In the genomic region with DNA sequence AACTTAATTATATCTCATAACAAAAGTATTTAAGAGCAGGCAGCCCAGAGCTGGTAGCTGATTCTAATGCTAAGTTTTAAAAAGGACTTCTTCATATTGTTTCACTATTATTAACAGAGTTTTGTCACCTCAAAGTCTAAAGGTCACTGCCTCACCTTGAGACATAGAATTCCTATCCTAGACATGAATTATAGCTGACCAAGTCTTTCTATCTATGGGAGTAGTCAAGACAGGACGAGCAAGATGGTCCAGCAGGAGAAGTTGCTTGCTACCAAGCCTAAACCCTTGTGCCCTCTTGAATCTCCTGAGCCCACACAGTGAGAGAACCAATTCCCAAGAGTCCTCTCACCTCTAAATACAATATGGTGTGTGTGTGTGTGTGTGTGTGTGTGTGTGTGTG, we compare ENCODE assay signal across 12 mouse cellular contexts. TPM values are rescaled to one million over a fixed set of nuclear protein-coding genes. Genes with fewer than 3 reads are reported as not detected.
"Had no signal": no experiment of that assay in that cellular context is flagged by ENCODE, and none has a peak within 500 bp of the region (broad histone marks: within the 10 kb centered on the region; RNA-seq: fewer than 3 reads in every experiment).

No protein-coding gene starts in this region.

- H3K27me3 ChIP-seq: liver, embryonic 15.5 days; lung, embryonic 15.5 days; midbrain, embryonic 13.5 days; midbrain, embryonic 15.5 days; neural tube, embryonic 13.5 days; neural tube, embryonic 15.5 days had no signal

- H3K27ac ChIP-seq: liver, embryonic 15.5 days; lung, embryonic 15.5 days; midbrain, embryonic 13.5 days; midbrain, embryonic 15.5 days; neural tube, embryonic 13.5 days; neural tube, embryonic 15.5 days had no signal

- H3K4me1 ChIP-seq: liver, embryonic 15.5 days; lung, embryonic 15.5 days; midbrain, embryonic 13.5 days; midbrain, embryonic 15.5 days had no signal

- H3K9ac ChIP-seq: liver, embryonic 15.5 days; liver, postnatal 0 days; lung, embryonic 15.5 days; midbrain, embryonic 13.5 days; midbrain, embryonic 15.5 days; neural tube, embryonic 13.5 days; neural tube, embryonic 15.5 days had no signal

- ATAC-seq: lung, postnatal 0 days; midbrain, embryonic 13.5 days; midbrain, embryonic 15.5 days had no signal

- H3K4me3 ChIP-seq: liver, embryonic 15.5 days; lung, embryonic 15.5 days; midbrain, embryonic 13.5 days; midbrain, embryonic 15.5 days; myocyte; neural tube, embryonic 13.5 days; neural tube, embryonic 15.5 days had no signal

- H3K4me2 ChIP-seq: liver, embryonic 15.5 days; lung, embryonic 15.5 days; midbrain, embryonic 11.5 days; midbrain, embryonic 13.5 days; midbrain, embryonic 15.5 days; neural tube, embryonic 13.5 days; neural tube, embryonic 15.5 days had no signal

- H3K36me3 ChIP-seq: liver, embryonic 15.5 days; lung, embryonic 15.5 days; midbrain, embryonic 13.5 days; midbrain, embryonic 15.5 days; neural tube, embryonic 15.5 days had no signal

- H3K9me3 ChIP-seq: liver, embryonic 15.5 days; lung, embryonic 15.5 days; midbrain, embryonic 15.5 days had no signal

RNA-seq across cellular contexts. Expression of a gene that starts 28.3 kb away (rescaled TPM):
- polyA plus RNA-seq: myocyte; stomach, embryonic 14.5 days; stomach, embryonic 16.5 days had no signal
